Mouse (Mus musculus) cerebellum, adult 2 months (tissue): ENCODE data around the gene Olfr522. TPM values are rescaled to one million over a fixed set of nuclear protein-coding genes. Genes with fewer than 3 reads are reported as not detected.

Experiments
- DNase-seq, 2 experiments: peaks; one replicate each; pipeline ENCODE4 v3.0.0; 2021
- H3K27ac ChIP-seq: fragments of 200-500 bp; 2 replicates; pipeline ENCODE4 v1.5.1; 2012; ENCODE audit warnings: low read length, control low read depth, inconsistent platforms; ENCODE audit not compliant: insufficient read depth
- H3K27me3 ChIP-seq: fragments of 200-500 bp; 2 replicates; pipeline ENCODE4 v1.6.1; 2012; ENCODE audit warnings: inconsistent platforms, mild to moderate bottlenecking, low read length, moderate library complexity; ENCODE audit not compliant: control insufficient read depth, insufficient read depth
- H3K4me1 ChIP-seq: fragments of 200-500 bp; 2 replicates; pipeline ENCODE4 v1.6.1; 2011; ENCODE audit warnings: low read length; ENCODE audit not compliant: control insufficient read depth, insufficient read depth
- H3K4me3 ChIP-seq: fragments of 200-500 bp; replicated peaks from 2 replicates; pipeline ENCODE3; 2011; ENCODE audit warnings: mild to moderate bottlenecking, low read depth, low read length, control low read depth; ENCODE audit not compliant: insufficient read depth
- CTCF ChIP-seq: fragments of 200-500 bp; IDR thresholded peaks from 2 replicates; pipeline ENCODE4 v1.5.1; 2011; ENCODE audit warnings: low read depth, mild to moderate bottlenecking, control low read depth, low read length, moderate library complexity, borderline replicate concordance; ENCODE audit not compliant: insufficient read depth
- POLR2A ChIP-seq: fragments of 200-500 bp; IDR thresholded peaks from 2 replicates; pipeline ENCODE4 v1.6.1; 2011; ENCODE audit warnings: low read length, control low read depth, borderline replicate concordance; ENCODE audit not compliant: insufficient read depth
- WGBS: fragments of 180-500 bp; shearing (Covaris S2); methylation state at CpG from one replicate; pipeline ENCODE4 v1.1.7; 2018; 5-methylcytosine and 5-hydroxymethylcytosine counted together
- polyA plus RNA-seq: library from polyadenylated mRNA; depleted of rRNA; stranded (reverse); fragments of >200 nt; gene quantifications from 2 replicates; pipeline ENCODE4 v1.2.3, GENCODE M21; 2012; rRNA removed

The Olfr522 gene
- polyA plus RNA-seq, 1 experiment = not detected

- TF ChIP-seq POLR2A (peak; percentile 75), CTCF (no peak)
- WGBS = 3% methylated on average over 28 of the region's 28 CpGs
- H3K27me3 ChIP-seq = no peaks in the 10 kb centered on the region
- H3K27ac ChIP-seq = peak within 1 kb of the TSS; percentile 86
- H3K4me3 ChIP-seq = peak within 1 kb of the TSS; percentile 94
- H3K4me1 ChIP-seq = peaks cover 5% of the 10 kb centered on the region
- peak; percentile 88 to 90 for DNase-seq
Observed at GRCm38 (mm10) chr7:140116329-140117054, 48.1 kb downstream of the Olfr522 start, which contains the start of gene Echs1. Gene Echs1, minus strand, starts transcription at chr7:140116476.

- peak in 1 of 2 experiments; percentile 46 for DNase-seq
- Histone ChIP-seq H3K4me1 (peaks cover 5% of the 10 kb centered on the region), H3K4me3 (peak within 1 kb of the TSS; percentile 94), H3K27ac (peak within 1 kb of the TSS; percentile 86), H3K27me3 (no peaks in the 10 kb centered on the region)
- TF ChIP-seq POLR2A (no peak), CTCF (no peak)
- WGBS = 2% methylated on average over 23 of the region's 23 CpGs
Observed at GRCm38 (mm10) chr7:140115583-140116328, 48.8 kb downstream of the Olfr522 start, which contains the start of gene Paox. Gene Paox, plus strand, starts transcription at chr7:140115799.

GRCm38 (mm10) chr7:140111943-140112342, 52.6 kb downstream of the Olfr522 start:
- no peak for DNase-seq
- WGBS = 38% methylated on average over 3 of the region's 3 CpGs
- H3K4me1 ChIP-seq = peaks cover under 1% of the 10 kb centered on the region
- no peak overlapping the region for H3K27ac ChIP-seq
- no peak overlapping the region for H3K4me3 ChIP-seq
- TF ChIP-seq CTCF = no peak
- TF ChIP-seq POLR2A = no peak
- no peaks in the 10 kb centered on the region for H3K27me3 ChIP-seq

Other genes starting within 250 kb of the Olfr522 start
- 0.16 TPM in 1 of 2 replicates, not detected in the other for gene Utf1, start 221.0 kb downstream of the Olfr522 start, polyA plus RNA-seq
- gene 6430531B16Rik, start 186.0 kb downstream of the Olfr522 start, polyA plus RNA-seq = 0.21 and 0.39 TPM in 2 replicates
- gene Adam8, start 172.2 kb downstream of the Olfr522 start, polyA plus RNA-seq = 2.8 and 4.1 TPM in 2 replicates
- gene Zfp511, start 128.4 kb downstream of the Olfr522 start, polyA plus RNA-seq = 75.8 and 76.9 TPM in 2 replicates
- gene Tubgcp2, start 128.1 kb downstream of the Olfr522 start, polyA plus RNA-seq = 51.4 and 54.5 TPM in 2 replicates
- not detected in 2 replicates for gene Msx3, start 115.7 kb downstream of the Olfr522 start, polyA plus RNA-seq
- 189 and 198 TPM in 2 replicates for gene Caly, start 82.2 kb downstream of the Olfr522 start, polyA plus RNA-seq
- not detected in 2 replicates for gene Prap1, start 71.4 kb downstream of the Olfr522 start, polyA plus RNA-seq
- gene Fuom, start 62.3 kb downstream of the Olfr522 start, polyA plus RNA-seq = 94.7 and 98.3 TPM in 2 replicates
- gene Paox, start 49.0 kb downstream of the Olfr522 start, polyA plus RNA-seq = 5.0 and 5.9 TPM in 2 replicates
- 90.9 and 98.6 TPM in 2 replicates for gene Echs1, start 48.3 kb downstream of the Olfr522 start, polyA plus RNA-seq
- 42.4 and 45.9 TPM in 2 replicates for gene Mtg1, start 27.2 kb downstream of the Olfr522 start, polyA plus RNA-seq
- 25.9 and 27.7 TPM in 2 replicates for gene Sprn, start 9.9 kb downstream of the Olfr522 start, polyA plus RNA-seq
- gene Olfr523, start 8.5 kb upstream of the Olfr522 start, polyA plus RNA-seq = 0.10 TPM in 2 replicates
- not detected in 2 replicates for gene Olfr524, start 41.2 kb upstream of the Olfr522 start, polyA plus RNA-seq
- 0.03 TPM in 1 of 2 replicates, not detected in the other for gene Cd163l1, start 53.5 kb upstream of the Olfr522 start, polyA plus RNA-seq
- 0.10 and 0.13 TPM in 2 replicates for gene 5830411N06Rik, start 82.5 kb upstream of the Olfr522 start, polyA plus RNA-seq
- gene Olfr525, start 156.1 kb upstream of the Olfr522 start, polyA plus RNA-seq = not detected in 2 replicates
- not detected in 2 replicates for gene Olfr527, start 169.3 kb upstream of the Olfr522 start, polyA plus RNA-seq
- not detected in 2 replicates for gene Olfr60, start 196.9 kb upstream of the Olfr522 start, polyA plus RNA-seq
- not detected in 2 replicates for gene Olfr530, start 211.6 kb upstream of the Olfr522 start, polyA plus RNA-seq
- gene Olfr531, start 238.2 kb upstream of the Olfr522 start, polyA plus RNA-seq = not detected in 2 replicates